ENCODE assay signal across 9 mouse cellular contexts in the genomic region with DNA sequence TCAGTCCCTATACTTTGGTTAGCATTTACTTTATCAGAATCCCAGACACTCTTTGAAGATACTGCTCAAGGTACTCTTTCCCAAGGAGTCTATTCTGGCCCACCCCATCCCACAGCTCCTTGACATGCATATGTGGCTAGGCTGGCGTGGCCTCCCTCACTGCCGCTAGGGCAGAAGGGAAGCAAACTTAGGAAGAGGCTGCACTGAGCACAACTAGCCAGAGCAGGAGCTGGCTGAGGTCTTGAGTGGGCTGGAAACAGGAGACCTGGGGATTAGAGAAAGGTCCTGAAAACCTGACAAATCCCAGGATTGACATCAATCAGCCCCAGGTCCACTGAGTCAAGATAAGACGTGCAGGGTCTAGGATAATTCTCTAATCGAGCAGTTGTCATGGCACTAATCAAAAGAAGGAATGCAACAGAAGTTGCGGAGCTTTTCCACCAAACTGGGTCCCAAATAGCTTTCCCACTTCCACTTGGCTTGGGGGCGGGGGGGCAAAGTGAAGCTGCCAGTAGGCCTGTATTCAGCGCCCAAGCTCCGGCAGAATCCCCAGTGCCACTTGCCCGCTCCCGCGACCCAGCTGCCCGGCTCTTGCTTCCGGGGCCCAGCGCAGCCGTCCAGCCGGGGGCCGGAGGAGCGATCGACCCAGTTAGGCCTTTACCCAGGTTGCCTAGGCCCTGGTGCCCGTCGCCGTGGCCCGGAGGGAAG. TPM values are rescaled to one million over a fixed set of nuclear protein-coding genes. Genes with fewer than 3 reads are reported as not detected.
DNase-seq lines count a peak whose midpoint lies in the region; ATAC-seq and TF ChIP-seq lines count a peak whose summit lies in the region.
"Had no signal": no experiment of that assay in that cellular context is flagged by ENCODE, and none has a peak within 500 bp of the region (broad histone marks: within the 10 kb centered on the region; RNA-seq: fewer than 3 reads in every experiment).

No protein-coding gene starts in this region.

- no peak for TF ChIP-seq POLR2A in cerebellum, adult 2 months (IDR thresholded peaks at IDR 0.05; ENCODE audit: borderline replicate concordance, insufficient read depth, low read length)

- TF ChIP-seq EP300 in lung, postnatal 0 days (IDR thresholded peaks at IDR 0.05) = no peak

- H3K36me3 ChIP-seq in forebrain, embryonic 14.5 days (ENCODE audit: control insufficient read depth, insufficient read depth, low read length) = no peaks in the 10 kb centered on the region
- H3K36me3 ChIP-seq in intestine, postnatal 0 days (ENCODE audit: control insufficient read depth, insufficient read depth) = peaks cover under 1% of the 10 kb centered on the region; the same call in 1 of the 2 replicates
- no peaks in the 10 kb centered on the region for H3K36me3 ChIP-seq in lung, postnatal 0 days (ENCODE audit: insufficient read depth, low read length)
- 0 out of 2 replicates have a peak, but pooled peaks cover under 1% of the 10 kb centered on the region for H3K36me3 ChIP-seq in stomach, embryonic 14.5 days (ENCODE audit: control insufficient read depth, insufficient read depth, low read length)

- DNase-seq in cerebellum, adult 2 months = no peak
- DNase-seq in cerebellum, postnatal 4 days (ENCODE audit: low spot score in 2 of 2) = no peak
- DNase-seq in MN1 (ENCODE audit: low spot score) = peak; percentile 59
- peak; percentile 17 for DNase-seq in forebrain, embryonic 14.5 days (ENCODE audit: low spot score)
- peak; percentile 41 for DNase-seq in lung, postnatal 0 days (ENCODE audit: low spot score)
- DNase-seq in left cerebral cortex, adult 8-10 months (ENCODE audit: low spot score in 2 of 2) = no peak

- peak overlapping the region; percentile 47 for H3K4me3 ChIP-seq in cerebellum, adult 2 months (replicated peaks; ENCODE audit: insufficient read depth, low read depth, low read length)
- peak overlapping the region; percentile 28 for H3K4me3 ChIP-seq in forebrain, embryonic 14.5 days (ENCODE audit: low read depth, low read length)
- peak overlapping the region; percentile 57 for H3K4me3 ChIP-seq in intestine, postnatal 0 days (ENCODE audit: low read depth, low read length)
- peak overlapping the region; percentile 56 for H3K4me3 ChIP-seq in lung, postnatal 0 days (ENCODE audit: low read depth, low read length)
- peak overlapping the region; percentile 50 for H3K4me3 ChIP-seq in stomach, embryonic 14.5 days (ENCODE audit: low read depth, low read length)

- H3K27ac ChIP-seq in cerebellum, adult 2 months (ENCODE audit: insufficient read depth, low read length) = peak overlapping the region; percentile 27
- peak overlapping the region; percentile 35; the same call in 1 of the 2 replicates for H3K27ac ChIP-seq in forebrain, embryonic 14.5 days (ENCODE audit: low read depth, low read length)
- H3K27ac ChIP-seq in intestine, postnatal 0 days (ENCODE audit: low read depth, low read length) = peak overlapping the region; percentile 77
- H3K27ac ChIP-seq in lung, postnatal 0 days (ENCODE audit: low read length) = peak overlapping the region; percentile 92
- H3K27ac ChIP-seq in stomach, embryonic 14.5 days (ENCODE audit: low read length) = peak overlapping the region; percentile 72; the same call in 1 of the 2 replicates

- ATAC-seq in forebrain, embryonic 14.5 days = peak; percentile 33
- ATAC-seq in intestine, postnatal 0 days = no peak
- ATAC-seq in lung, postnatal 0 days = peak; percentile 37; the same call in 1 of the 2 replicates
- no peak; the same call in 1 of the 2 replicates for ATAC-seq in stomach, embryonic 14.5 days (ENCODE audit: insufficient number of reproducible peaks, insufficient read depth, low FRiP score, low read depth)

- peak overlapping the region; percentile 63 for H3K4me2 ChIP-seq in forebrain, embryonic 14.5 days (ENCODE audit: low read length)
- peak overlapping the region; percentile 90 for H3K4me2 ChIP-seq in intestine, postnatal 0 days (replicated peaks; ENCODE audit: low read depth)
- peak overlapping the region; percentile 86 for H3K4me2 ChIP-seq in lung, postnatal 0 days (replicated peaks; ENCODE audit: low read depth, low read length)
- peak overlapping the region; percentile 75 for H3K4me2 ChIP-seq in stomach, embryonic 14.5 days (replicated peaks; ENCODE audit: low read depth, low read length)

- H3K9ac ChIP-seq in forebrain, embryonic 14.5 days (ENCODE audit: low read length) = peak overlapping the region; percentile 69
- H3K9ac ChIP-seq in intestine, postnatal 0 days (ENCODE audit: low read depth, low read length) = peak overlapping the region; percentile 92
- H3K9ac ChIP-seq in lung, postnatal 0 days (replicated peaks; ENCODE audit: low read depth) = peak overlapping the region; percentile 95
- peak overlapping the region; percentile 79 for H3K9ac ChIP-seq in stomach, embryonic 14.5 days (replicated peaks; ENCODE audit: low read depth, low read length)

- WGBS in cerebellum, adult 2 months = 9% methylated on average over 23 of the region's 23 CpGs
- WGBS in forebrain, embryonic 14.5 days = 6% methylated on average over 19 of the region's 23 CpGs
- WGBS in intestine, postnatal 0 days = 12% methylated on average over 22 of the region's 23 CpGs
- 7% methylated on average over 21 of the region's 23 CpGs for WGBS in lung, postnatal 0 days
- 8% methylated on average over 23 of the region's 23 CpGs for WGBS in stomach, embryonic 14.5 days

- H3K9me3 ChIP-seq in forebrain, embryonic 14.5 days (replicated peaks; ENCODE audit: control insufficient read depth, low read length) = no peaks in the 10 kb centered on the region
- H3K9me3 ChIP-seq in intestine, postnatal 0 days (ENCODE audit: control insufficient read depth) = no peaks in the 10 kb centered on the region
- no peaks in the 10 kb centered on the region for H3K9me3 ChIP-seq in lung, postnatal 0 days (ENCODE audit: low read length)
- H3K9me3 ChIP-seq in stomach, embryonic 14.5 days (ENCODE audit: control insufficient read depth, low read depth, low read length) = no peaks in the 10 kb centered on the region

- TF ChIP-seq CTCF in cerebellum, adult 2 months (IDR thresholded peaks at IDR 0.05; ENCODE audit: borderline replicate concordance, insufficient read depth, low read depth, low read length) = no peak
- TF ChIP-seq CTCF in intestine, postnatal 0 days (IDR thresholded peaks at IDR 0.05; ENCODE audit: low read depth) = peak; percentile 39; the same call in 1 of the 2 replicates
- peak; percentile 47 for TF ChIP-seq CTCF in lung, postnatal 0 days (IDR thresholded peaks at IDR 0.05)

- H3K27me3 ChIP-seq in cerebellum, adult 2 months (ENCODE audit: control insufficient read depth, insufficient read depth, low read length) = no peaks in the 10 kb centered on the region
- H3K27me3 ChIP-seq in forebrain, embryonic 14.5 days (replicated peaks; ENCODE audit: control insufficient read depth, insufficient read depth, low read length) = no peaks in the 10 kb centered on the region
- no peaks in the 10 kb centered on the region for H3K27me3 ChIP-seq in intestine, postnatal 0 days (replicated peaks; ENCODE audit: control insufficient read depth, insufficient read depth, low read length)
- no peaks in the 10 kb centered on the region for H3K27me3 ChIP-seq in lung, postnatal 0 days (replicated peaks; ENCODE audit: insufficient read depth, low read length)
- H3K27me3 ChIP-seq in stomach, embryonic 14.5 days (ENCODE audit: control insufficient read depth, insufficient read depth, low read length) = no peaks in the 10 kb centered on the region

- H3K4me1 ChIP-seq in cerebellum, adult 2 months (ENCODE audit: control insufficient read depth, insufficient read depth, low read length) = 0 out of 2 replicates have a peak, but pooled peaks cover 2% of the 10 kb centered on the region
- peaks cover 4% of the 10 kb centered on the region for H3K4me1 ChIP-seq in forebrain, embryonic 14.5 days (ENCODE audit: control insufficient read depth, insufficient read depth, low read length)
- no peaks in the 10 kb centered on the region for H3K4me1 ChIP-seq in intestine, postnatal 0 days (replicated peaks; ENCODE audit: control insufficient read depth, insufficient read depth, low read length)
- peaks cover 7% of the 10 kb centered on the region; the same call in 1 of the 2 replicates for H3K4me1 ChIP-seq in lung, postnatal 0 days (ENCODE audit: insufficient read depth, low read depth, low read length)
- H3K4me1 ChIP-seq in stomach, embryonic 14.5 days (ENCODE audit: control insufficient read depth, insufficient read depth, low read length) = 0 out of 2 replicates have a peak, but pooled peaks cover 9% of the 10 kb centered on the region

RNA-seq across cellular contexts. Expression of gene Nlrx1, which starts 0.9 kb away (rescaled TPM):
- 7.9 and 9.9 TPM in 2 replicates for polyA plus RNA-seq in cerebellum, adult 2 months (2012; rRNA removed)
- 4.6 and 4.8 TPM in 2 replicates for polyA plus RNA-seq in forebrain, embryonic 14.5 days (2014; fragmentation: Nextera tagmentation; extraction: Ambion mirVana)
- 4.6 TPM in 2 replicates for polyA plus RNA-seq in intestine, postnatal 0 days (2015; fragmentation: Nextera tagmentation; extraction: Ambion mirVana)
- 9.4 and 10.1 TPM in 2 replicates for polyA plus RNA-seq in lung, postnatal 0 days (2015; fragmentation: Nextera tagmentation; extraction: Ambion mirVana)
- 7.2 and 8.4 TPM in 2 replicates for polyA plus RNA-seq in stomach, embryonic 14.5 days (2014; fragmentation: Nextera tagmentation; extraction: Ambion mirVana)
- 10 to 100 TPM; 10.6 to 13.8 (median 11.8) TPM for total RNA-seq in left cerebral cortex, adult 8-10 months (2022)

RNA-seq across cellular contexts. Expression of gene Pdzd3, which starts 16.2 kb away (rescaled TPM):
- polyA plus RNA-seq in cerebellum, adult 2 months (2012; rRNA removed) = 0.08 and 0.19 TPM in 2 replicates
- polyA plus RNA-seq in forebrain, embryonic 14.5 days (2014; fragmentation: Nextera tagmentation; extraction: Ambion mirVana) = 0.32 and 0.52 TPM in 2 replicates
- polyA plus RNA-seq in intestine, postnatal 0 days (2015; fragmentation: Nextera tagmentation; extraction: Ambion mirVana) = 37.0 and 40.1 TPM in 2 replicates
- polyA plus RNA-seq in lung, postnatal 0 days (2015; fragmentation: Nextera tagmentation; extraction: Ambion mirVana) = 0.13 TPM in 1 of 2 replicates, not detected in the other
- polyA plus RNA-seq in stomach, embryonic 14.5 days (2014; fragmentation: Nextera tagmentation; extraction: Ambion mirVana) = 0.12 and 0.27 TPM in 2 replicates
- under 1 TPM; 0.38 to 0.76 (median 0.67) TPM for total RNA-seq in left cerebral cortex, adult 8-10 months (2022)
- total RNA-seq: G1E had no signal
- polyA plus RNA-seq: G1E had no signal

RNA-seq across cellular contexts. Expression of gene Abcg4, which starts 20.9 kb away (rescaled TPM):
- 105 and 120 TPM in 2 replicates for polyA plus RNA-seq in cerebellum, adult 2 months (2012; rRNA removed)
- polyA plus RNA-seq in forebrain, embryonic 14.5 days (2014; fragmentation: Nextera tagmentation; extraction: Ambion mirVana) = 7.1 and 8.1 TPM in 2 replicates
- polyA plus RNA-seq in intestine, postnatal 0 days (2015; fragmentation: Nextera tagmentation; extraction: Ambion mirVana) = 0.88 and 1.1 TPM in 2 replicates
- 0.47 and 0.63 TPM in 2 replicates for polyA plus RNA-seq in lung, postnatal 0 days (2015; fragmentation: Nextera tagmentation; extraction: Ambion mirVana)
- polyA plus RNA-seq in stomach, embryonic 14.5 days (2014; fragmentation: Nextera tagmentation; extraction: Ambion mirVana) = 5.1 and 5.9 TPM in 2 replicates
- 10 to 100 TPM; 57.0 to 65.5 (median 58.8) TPM for total RNA-seq in left cerebral cortex, adult 8-10 months (2022)

RNA-seq across cellular contexts. Expression of gene Ccdc153, which starts 27.0 kb away (rescaled TPM):
- 3.7 and 7.0 TPM in 2 replicates for polyA plus RNA-seq in cerebellum, adult 2 months (2012; rRNA removed)
- not detected in 2 replicates for polyA plus RNA-seq in forebrain, embryonic 14.5 days (2014; fragmentation: Nextera tagmentation; extraction: Ambion mirVana)
- not detected in 2 replicates for polyA plus RNA-seq in intestine, postnatal 0 days (2015; fragmentation: Nextera tagmentation; extraction: Ambion mirVana)
- polyA plus RNA-seq in lung, postnatal 0 days (2015; fragmentation: Nextera tagmentation; extraction: Ambion mirVana) = 59.6 and 60.0 TPM in 2 replicates
- not detected in 2 replicates for polyA plus RNA-seq in stomach, embryonic 14.5 days (2014; fragmentation: Nextera tagmentation; extraction: Ambion mirVana)
- 1 to 10 TPM; 1.6 to 3.9 (median 3.4) TPM for total RNA-seq in left cerebral cortex, adult 8-10 months (2022)
- total RNA-seq: G1E had no signal
- polyA plus RNA-seq: G1E had no signal

RNA-seq across cellular contexts. Expression of gene Cbl, which starts 33.6 kb away (rescaled TPM):
- polyA plus RNA-seq in cerebellum, adult 2 months (2012; rRNA removed) = 14.5 and 15.3 TPM in 2 replicates
- polyA plus RNA-seq in forebrain, embryonic 14.5 days (2014; fragmentation: Nextera tagmentation; extraction: Ambion mirVana) = 13.4 and 17.3 TPM in 2 replicates
- 5.8 and 6.7 TPM in 2 replicates for polyA plus RNA-seq in intestine, postnatal 0 days (2015; fragmentation: Nextera tagmentation; extraction: Ambion mirVana)
- polyA plus RNA-seq in lung, postnatal 0 days (2015; fragmentation: Nextera tagmentation; extraction: Ambion mirVana) = 6.8 and 9.3 TPM in 2 replicates
- 18.5 and 19.9 TPM in 2 replicates for polyA plus RNA-seq in stomach, embryonic 14.5 days (2014; fragmentation: Nextera tagmentation; extraction: Ambion mirVana)
- total RNA-seq in left cerebral cortex, adult 8-10 months (2022) = 10 to 100 TPM; 48.8 to 55.0 (median 52.5) TPM

Comparison
In these comparisons a context has a peak if more than half of its experiments do, and no peak if none do; other contexts are left out.
1. DNase-seq: peak in MN1 (single experiment), forebrain, embryonic 14.5 days (single experiment) and lung, postnatal 0 days (single experiment); none in cerebellum, adult 2 months (0 of 2), cerebellum, postnatal 4 days (0 of 2) and left cerebral cortex, adult 8-10 months (0 of 2).
2. H3K27ac ChIP-seq: peak in every context shown above with its lines; median percentile 92 in lung, postnatal 0 days; 77 in intestine, postnatal 0 days; 72 in stomach, embryonic 14.5 days; 35 in forebrain, embryonic 14.5 days; 27 in cerebellum, adult 2 months.
3. ATAC-seq: peak in forebrain, embryonic 14.5 days (single experiment) and lung, postnatal 0 days (single experiment); none in intestine, postnatal 0 days (single experiment) and stomach, embryonic 14.5 days (single experiment).
4. RNA of gene Pdzd3, which starts 16.2 kb away (polyA plus RNA-seq): 37.0 to 40.1 TPM in intestine, postnatal 0 days; 0.32 to 0.52 TPM in forebrain, embryonic 14.5 days, 0.13 TPM in lung, postnatal 0 days, 0.12 to 0.27 TPM in stomach, embryonic 14.5 days and 0.08 to 0.19 TPM in cerebellum, adult 2 months; every median in the first group is over 10 times any median in the second.
5. RNA of gene Abcg4, which starts 20.9 kb away (polyA plus RNA-seq): 105 to 120 TPM in cerebellum, adult 2 months; 7.1 to 8.1 TPM in forebrain, embryonic 14.5 days, 5.1 to 5.9 TPM in stomach, embryonic 14.5 days, 0.88 to 1.1 TPM in intestine, postnatal 0 days and 0.47 to 0.63 TPM in lung, postnatal 0 days; every median in the first group is over 10 times any median in the second.
6. Peak in every context shown above with its lines, with median percentiles within 50 percentile points of each other: H3K4me3 ChIP-seq, H3K4me2 ChIP-seq and H3K9ac ChIP-seq.